In the genomic region with DNA sequence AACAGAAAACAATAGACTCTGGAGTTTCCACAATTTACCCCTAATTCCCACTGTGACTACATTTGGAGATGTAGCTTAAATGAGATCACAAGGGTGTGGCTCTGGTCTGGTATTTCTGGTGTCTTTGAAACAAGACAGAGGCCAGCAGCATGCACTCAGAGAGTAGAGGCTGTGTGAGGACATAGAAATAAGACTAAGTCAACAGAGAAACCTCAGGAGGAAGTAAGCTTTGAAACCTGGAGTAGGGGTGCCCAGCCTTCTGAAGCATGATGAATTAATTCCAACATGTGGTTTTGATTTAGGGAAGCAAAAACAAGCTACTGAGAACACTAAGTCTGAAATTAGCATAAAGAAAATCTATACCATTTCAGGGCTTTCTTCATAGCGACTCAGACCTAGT, we compare ENCODE assay signal across 19 mouse cellular contexts.
DNase-seq lines count a peak whose midpoint lies in the region; ATAC-seq and TF ChIP-seq lines count a peak whose summit lies in the region.
"Had no signal": no experiment of that assay in that cellular context is flagged by ENCODE, and none has a peak within 500 bp of the region (broad histone marks: within the 10 kb centered on the region; RNA-seq: fewer than 3 reads in every experiment).

No protein-coding gene starts in this region.

- no peaks in the 10 kb centered on the region for H3K9me3 ChIP-seq in CH12.LX (replicated peaks; ENCODE audit: low read length)
- no peaks in the 10 kb centered on the region for H3K9me3 ChIP-seq in embryonic facial prominence, embryonic 10.5 days
- H3K9me3 ChIP-seq: hindbrain, embryonic 15.5 days; limb, embryonic 10.5 days; liver, embryonic 13.5 days had no signal

- no peak overlapping the region for H3K27ac ChIP-seq in heart, adult 2 months
- no peak overlapping the region for H3K27ac ChIP-seq in CH12.LX (ENCODE audit: insufficient read depth, low read depth)
- H3K27ac ChIP-seq in embryonic facial prominence, embryonic 10.5 days (replicated peaks), result no peak overlapping the region; the same call in 1 of the 2 replicates
- H3K27ac ChIP-seq: hindbrain, embryonic 15.5 days; limb, embryonic 10.5 days; liver, embryonic 13.5 days had no signal

- intact Hi-C loops in heart, postnatal 10 days (cut with DNase I), result no loop called here
- intact Hi-C loops in heart, adult 2 months (cut with DNase I), result no loop called here
- intact Hi-C loops in left cerebral cortex, postnatal 14 days (cut with DNase I), result no loop called here

- no peaks in the 10 kb centered on the region for H3K4me1 ChIP-seq in heart, adult 2 months (ENCODE audit: control insufficient read depth, insufficient read depth, low read length)
- peaks cover 0 to 8% of the 10 kb centered on the region in 2 experiments; a peak in 2 of 4 replicates for H3K4me1 ChIP-seq in CH12.LX (ENCODE audit: control insufficient read depth in 1 of 2, insufficient read depth in 2 of 2)
- peaks cover 6% of the 10 kb centered on the region for H3K4me1 ChIP-seq in embryonic facial prominence, embryonic 10.5 days
- H3K4me1 ChIP-seq: hindbrain, embryonic 15.5 days; liver, embryonic 13.5 days had no signal

- H3K4me2 ChIP-seq in CH12.LX (ENCODE audit: insufficient read depth, low read depth, poor library complexity, severe bottlenecking), result no peak overlapping the region
- H3K4me2 ChIP-seq: hindbrain, embryonic 15.5 days; liver, embryonic 13.5 days; midbrain, embryonic 11.5 days had no signal

- no peak for TF ChIP-seq CTCF in heart, adult 2 months (IDR thresholded peaks at IDR 0.05)
- no peak for TF ChIP-seq CTCF in CH12.LX (conservative IDR thresholded peaks at IDR 0.05 in 1 of 2, IDR thresholded peaks at IDR 0.05 in 1 of 2; ENCODE audit: low read depth in 2 of 2, low read length in 2 of 2)

- 78% methylated on average over 1 of the region's 1 CpGs for WGBS in heart, adult 2 months
- 27% methylated on average over 1 of the region's 1 CpGs for WGBS in embryonic facial prominence, embryonic 10.5 days

- no peak for TF ChIP-seq POLR2A in heart, adult 2 months (IDR thresholded peaks at IDR 0.05; ENCODE audit: insufficient read depth, low read depth, low read length)
- TF ChIP-seq POLR2A in CH12.LX (IDR thresholded peaks at IDR 0.05; ENCODE audit: low read depth, low read length), result no peak

- no peaks in the 10 kb centered on the region for H3K36me3 ChIP-seq in heart, adult 2 months (ENCODE audit: control insufficient read depth, insufficient read depth, low read length)
- no peaks in the 10 kb centered on the region for H3K36me3 ChIP-seq in CH12.LX (replicated peaks in 1 of 2; ENCODE audit: control insufficient read depth in 1 of 2, insufficient read depth in 1 of 2, low read length in 1 of 2)
- H3K36me3 ChIP-seq in embryonic facial prominence, embryonic 10.5 days (replicated peaks), result no peaks in the 10 kb centered on the region
- H3K36me3 ChIP-seq: hindbrain, embryonic 15.5 days; limb, embryonic 10.5 days; liver, embryonic 13.5 days had no signal

- in situ Hi-C loops in CH12.LX (cut with MboI; ENCODE audit: low pct_ligation_motif_present, low pct_unique_long_range_greater_than_20kb, low sequenced_read_pairs), result no loop called here

- H3K27me3 ChIP-seq in heart, adult 2 months (ENCODE audit: control insufficient read depth, insufficient read depth, low read length), result no peaks in the 10 kb centered on the region
- no peaks in the 10 kb centered on the region for H3K27me3 ChIP-seq in CH12.LX (replicated peaks)
- H3K27me3 ChIP-seq in embryonic facial prominence, embryonic 10.5 days (replicated peaks; ENCODE audit: low read depth, poor library complexity, severe bottlenecking), result no peaks in the 10 kb centered on the region
- H3K27me3 ChIP-seq: hindbrain, embryonic 15.5 days; liver, embryonic 13.5 days had no signal

- no peak overlapping the region for H3K9ac ChIP-seq in heart, adult 2 months (ENCODE audit: low read depth, low read length)
- H3K9ac ChIP-seq in CH12.LX (ENCODE audit: insufficient read depth, low read depth), result no peak overlapping the region
- H3K9ac ChIP-seq: hindbrain, embryonic 15.5 days; liver, embryonic 13.5 days had no signal

- dilution Hi-C loops in CH12.LX (cut with MboI; ENCODE audit: extremely low pct_ligation_motif_present, extremely low pct_unique_long_range_greater_than_20kb, low sequenced_read_pairs), result no loop called here

- TF ChIP-seq EP300 in heart, adult 2 months (IDR thresholded peaks at IDR 0.05; ENCODE audit: insufficient read depth, low read depth, low read length), result no peak
- TF ChIP-seq EP300 in CH12.LX (IDR thresholded peaks at IDR 0.05; ENCODE audit: low read length), result peak; percentile 63; the same call in 1 of the 2 replicates

- H3K4me3 ChIP-seq in heart, adult 2 months, result no peak overlapping the region
- H3K4me3 ChIP-seq in CH12.LX (replicated peaks in 1 of 3; ENCODE audit: low read depth in 2 of 3, low read length in 2 of 3, poor library complexity in 1 of 3), result no peak overlapping the region
- no peak overlapping the region for H3K4me3 ChIP-seq in embryonic facial prominence, embryonic 10.5 days
- H3K4me3 ChIP-seq: hindbrain, embryonic 15.5 days; limb, embryonic 10.5 days; liver, embryonic 13.5 days had no signal

- TF ChIP-seq RAD21 in CH12.LX (IDR thresholded peaks at IDR 0.05; ENCODE audit: low read depth, low read length), result no peak

- ATAC-seq in megakaryocyte progenitor cell, adult 5-6 weeks (replicated peaks; ENCODE audit: poor library complexity), result peak; percentile 93
- ATAC-seq: activated CD4-positive, CD25-positive, alpha-beta regulatory T cell, adult 4 months; CD4-positive, CD25-positive, alpha-beta regulatory T cell, adult 4 months; lung, postnatal 0 days had no signal

- no peaks in the 10 kb centered on the region for H3K79me2 ChIP-seq in heart, adult 2 months (replicated peaks; ENCODE audit: control insufficient read depth, insufficient read depth, low read length)
- H3K79me2 ChIP-seq in CH12.LX (replicated peaks; ENCODE audit: control insufficient read depth, extremely low read depth, insufficient read depth, poor library complexity, severe bottlenecking), result no peaks in the 10 kb centered on the region

- peak; percentile 3 to 14 for DNase-seq in heart, postnatal 10 days
- DNase-seq in heart, adult 2 months, result no peak
- peak; percentile 54 for DNase-seq in CH12.LX (ENCODE audit: extremely low read depth)
- peak; percentile 13 for DNase-seq in embryonic facial prominence, embryonic 10.5 days (ENCODE audit: low spot score)
- no peak for DNase-seq in left cerebral cortex, postnatal 14 days (ENCODE audit: low spot score in 2 of 2)
- no peak for DNase-seq in thymus, postnatal 25 days
- no peak for DNase-seq in cerebellum, postnatal 10 days
- DNase-seq: cerebellum, adult 11 months; kidney, adult 11 months; kidney, postnatal 14 days; liver, embryonic 13.5 days; thymus, adult 2 months had no signal

TF ChIP-seq in CH12.LX, 34 proteins besides CTCF, POLR2A, EP300 and RAD21:
- TF ChIP-seq ELF1 (IDR thresholded peaks at IDR 0.05; ENCODE audit: low read depth, low read length) (0 out of 2 replicates have a peak, but pooled peaks have one; percentile 9), ZKSCAN1 (IDR thresholded peaks at IDR 0.05; ENCODE audit: borderline replicate concordance, low read depth, low read length) (no peak), JUN (IDR thresholded peaks at IDR 0.05; ENCODE audit: insufficient read depth, low read depth, low read length) (peak; percentile 25; the same call in 1 of the 2 replicates)
TF ChIP-seq in CH12.LX: peak in this region for 2.

Comparison
In these comparisons a context has a peak if more than half of its experiments do, and no peak if none do; other contexts are left out.
1. DNase-seq: peak in heart, postnatal 10 days (2 of 2), CH12.LX (single experiment) and embryonic facial prominence, embryonic 10.5 days (single experiment); none in heart, adult 2 months (0 of 2), left cerebral cortex, postnatal 14 days (0 of 2), thymus, postnatal 25 days (single experiment) and cerebellum, postnatal 10 days (0 of 2).